Mouse (Mus musculus) ovary, postnatal 36 days (tissue): Measurements from ENCODE around the gene Epha6.

ENCODE experiments used
- DNase-seq: peaks from one replicate; pipeline ENCODE4 v3.0.0; 2022; ENCODE audit warnings: low spot score, mixed read lengths

Gene Epha6

DNA sequence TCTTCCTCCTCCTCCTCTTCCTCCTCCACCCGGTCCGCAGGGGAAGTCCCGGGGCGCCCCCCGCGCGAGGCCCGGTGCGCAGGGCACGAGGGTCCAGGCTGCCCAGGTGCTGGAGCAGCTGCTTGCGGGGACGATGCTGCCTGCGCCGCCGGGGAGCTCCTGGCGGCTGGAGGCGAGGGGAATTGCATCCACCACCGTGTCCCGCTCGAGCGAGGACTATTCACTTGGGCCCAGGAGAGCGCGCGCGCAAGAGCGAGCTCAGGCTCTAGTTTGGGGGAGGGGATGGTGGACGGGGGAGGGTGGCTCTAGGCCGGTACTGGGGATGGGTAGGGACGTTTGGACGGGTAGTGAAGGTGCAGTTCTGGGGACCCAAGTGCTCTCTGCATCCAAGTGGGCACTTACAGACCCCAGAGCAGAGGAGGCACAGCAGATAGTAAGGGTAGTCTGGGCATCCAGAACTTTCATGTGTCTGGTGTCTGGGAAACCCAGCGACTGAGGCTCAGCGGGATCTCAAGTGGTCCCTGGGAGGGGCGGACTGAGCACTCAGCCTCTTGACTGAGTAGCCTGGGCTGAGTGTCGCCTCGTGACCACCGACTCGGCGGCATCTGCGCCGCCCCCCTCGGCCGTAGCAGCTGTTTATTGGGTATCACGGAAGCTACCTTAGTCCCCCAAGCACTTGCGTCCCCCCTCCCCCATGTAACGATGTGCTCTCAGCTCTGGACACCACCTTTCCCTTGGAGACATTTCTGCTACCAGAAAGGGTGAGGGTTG lies at the start of gene Epha6:
TSS of gene Epha6 (minus strand) at position 471 of the 771 bp plus-strand sequence.
- peak; percentile 5 for DNase-seq

DNA sequence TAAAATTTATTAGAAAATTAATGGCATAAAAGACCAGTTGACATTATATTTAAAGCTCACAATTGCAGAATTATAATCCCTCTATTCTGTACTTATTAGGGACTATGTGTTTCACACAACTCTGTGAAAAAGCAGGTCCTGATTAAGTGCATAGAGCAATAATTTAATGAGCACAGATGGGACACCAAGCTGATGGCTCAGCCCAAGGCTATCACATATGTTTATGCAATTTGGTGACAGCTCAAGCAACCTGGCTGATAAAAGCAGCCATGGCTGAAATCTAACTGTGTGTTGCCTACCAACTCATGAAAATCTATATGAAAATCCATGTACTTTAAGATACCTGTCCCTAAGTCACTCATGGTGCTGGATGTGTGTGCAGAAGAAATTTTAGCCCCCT lies 46.4 kb upstream of the Epha6 start:
- DNase-seq: no peak

DNA sequence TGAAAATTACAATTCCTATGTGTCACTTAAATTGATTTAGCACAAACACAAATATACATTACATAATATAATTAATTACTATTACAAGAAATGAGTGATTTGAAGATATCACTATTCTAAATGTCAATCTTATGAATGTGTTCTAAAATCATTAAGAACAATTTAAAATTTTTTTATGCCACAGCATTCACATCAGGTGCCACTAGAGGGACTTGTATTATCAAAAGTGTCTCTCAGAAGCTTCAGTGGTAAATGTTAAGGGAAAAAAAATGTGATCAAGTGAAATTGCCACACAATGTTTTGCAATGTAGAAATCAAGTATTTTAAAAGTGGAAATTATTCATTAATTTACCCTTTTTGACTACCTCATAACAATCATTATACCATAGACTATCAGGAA lies 22.8 kb upstream of the Epha6 start:
- no peak for DNase-seq

DNA sequence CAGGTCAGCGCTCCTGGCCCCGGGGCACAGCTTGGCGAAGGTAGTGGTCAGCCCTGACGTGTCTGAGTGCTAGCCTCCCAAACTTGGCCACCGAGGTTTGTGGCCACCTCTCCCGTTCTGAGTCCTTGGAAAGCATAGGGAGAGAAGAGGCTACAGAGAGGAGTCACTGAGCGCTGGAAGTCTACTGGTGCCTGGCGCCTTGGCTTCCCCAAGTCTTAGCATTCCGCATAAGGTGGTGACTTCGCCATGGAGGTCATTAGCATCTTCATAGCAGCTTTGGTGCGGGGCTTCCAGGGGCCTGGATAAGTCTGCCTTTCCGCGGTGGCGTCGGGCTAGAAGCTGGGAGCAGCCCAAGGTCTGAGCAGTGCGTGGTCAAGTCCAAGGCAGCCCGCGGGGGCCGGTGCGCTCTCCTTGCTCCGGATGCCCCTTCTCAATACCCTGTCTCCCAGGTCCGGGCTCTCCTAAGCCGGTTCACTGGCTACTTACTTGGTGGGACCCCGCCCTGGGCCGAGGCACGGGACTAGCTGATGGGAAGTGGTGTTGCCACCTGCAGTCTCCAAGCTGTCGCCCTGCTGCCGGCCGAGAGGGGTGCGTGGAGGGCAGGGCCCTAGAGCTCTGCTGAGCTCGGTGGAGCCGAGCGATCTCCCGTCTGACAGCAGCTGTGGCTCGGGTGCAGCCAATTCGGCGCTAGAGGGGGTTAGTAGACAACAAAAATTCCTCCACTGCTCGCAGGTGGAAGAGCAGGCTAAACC lies 677 bp upstream of the Epha6 start:
- DNase-seq: peak; percentile 33

DNA sequence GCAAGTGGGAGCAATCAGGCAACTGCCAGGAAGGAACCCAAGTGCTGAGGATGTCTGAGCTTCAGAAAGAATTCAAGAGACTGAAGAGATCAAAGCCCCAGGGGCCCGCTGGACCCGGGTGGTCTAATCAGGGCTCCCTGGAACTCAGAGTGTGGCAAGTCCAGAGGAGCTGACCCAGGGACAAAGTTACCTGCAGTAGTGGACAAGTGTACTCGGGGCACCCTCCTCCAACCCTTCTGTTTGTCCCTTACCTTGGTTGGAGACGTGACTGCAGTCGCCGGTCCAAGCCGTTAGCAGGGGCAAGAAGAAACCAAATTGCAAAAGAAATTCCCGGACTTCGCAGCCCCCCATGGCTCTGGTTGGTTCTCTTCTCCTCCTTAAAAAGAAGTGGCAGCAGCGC lies 718 bp downstream of the Epha6 start:
- no peak for DNase-seq

DNA sequence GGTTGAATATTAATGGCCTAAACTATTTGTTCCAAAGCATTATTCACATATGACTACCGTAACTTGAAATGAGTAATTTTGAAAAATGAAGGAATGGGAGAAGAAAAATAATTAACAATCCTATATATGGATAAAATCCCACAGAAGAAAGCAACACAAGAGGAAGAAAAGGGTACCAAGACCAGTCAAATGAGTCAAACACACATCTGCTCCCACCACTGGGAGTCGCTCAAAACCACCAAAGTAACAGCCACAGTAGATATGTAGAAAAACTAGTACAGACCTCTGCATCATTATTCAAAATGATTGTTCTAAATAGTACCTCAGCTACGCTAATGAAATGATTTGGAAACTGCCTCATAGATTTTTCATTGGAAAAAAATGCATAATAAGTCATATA lies 20.0 kb downstream of the Epha6 start:
- DNase-seq: no peak

DNA sequence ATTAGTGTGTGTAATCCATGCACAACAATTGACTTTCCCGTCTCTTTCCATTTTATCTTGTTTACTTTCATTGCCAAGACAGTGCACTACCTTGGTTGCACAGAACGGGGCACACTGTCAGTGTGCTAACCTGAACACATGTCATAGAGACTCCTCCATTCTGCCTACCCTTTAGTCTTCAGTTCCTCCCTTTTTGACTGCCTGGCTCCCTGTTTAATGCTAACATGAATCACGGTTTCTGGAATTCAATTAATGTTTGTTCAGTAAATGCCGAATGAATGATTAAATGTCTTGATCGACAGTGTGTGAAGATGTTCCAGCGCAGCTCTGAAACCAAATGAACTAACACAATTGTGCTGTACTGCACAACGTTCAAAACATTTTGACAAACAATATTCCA lies 20.6 kb downstream of the Epha6 start:
- DNase-seq: no peak

DNA sequence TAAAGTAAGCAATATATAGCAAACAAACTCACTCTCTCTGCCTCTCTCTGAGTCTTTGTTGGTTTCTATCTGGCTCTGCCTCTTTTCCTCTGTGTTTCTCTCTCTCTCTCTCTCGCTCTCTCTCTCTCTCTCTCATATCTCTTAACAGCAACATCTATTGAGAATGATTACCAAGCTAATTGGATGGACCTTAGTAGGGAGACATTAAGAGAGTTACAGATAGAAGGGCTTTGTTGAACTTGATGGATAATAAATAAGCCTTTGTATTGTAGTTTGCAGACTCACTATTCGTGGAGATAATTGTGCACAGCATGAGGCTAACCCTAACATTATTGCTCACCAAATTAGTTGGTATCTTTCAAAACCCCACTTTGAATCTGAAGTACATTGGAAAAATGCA lies 34.8 kb downstream of the Epha6 start:
- DNase-seq: no peak

DNA sequence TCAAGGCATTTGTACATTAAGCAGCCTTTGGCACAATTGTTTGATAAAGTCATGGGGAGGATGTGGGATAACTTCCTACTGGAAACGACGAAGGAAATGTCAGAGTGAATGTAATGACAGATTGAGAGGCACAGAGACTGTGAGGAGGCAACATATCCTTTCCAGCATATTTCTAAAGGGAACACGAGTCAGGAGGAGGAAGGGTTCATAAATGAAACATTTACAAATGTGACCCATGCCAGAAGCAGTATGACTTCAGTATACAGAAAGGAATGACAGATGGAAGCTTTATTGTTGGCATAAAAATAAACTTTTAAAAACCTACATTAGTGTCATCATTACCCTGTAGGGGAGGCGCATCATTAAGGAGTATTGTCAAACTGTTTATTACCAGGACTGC lies 60.9 kb downstream of the Epha6 start:
- DNase-seq: no peak

DNA sequence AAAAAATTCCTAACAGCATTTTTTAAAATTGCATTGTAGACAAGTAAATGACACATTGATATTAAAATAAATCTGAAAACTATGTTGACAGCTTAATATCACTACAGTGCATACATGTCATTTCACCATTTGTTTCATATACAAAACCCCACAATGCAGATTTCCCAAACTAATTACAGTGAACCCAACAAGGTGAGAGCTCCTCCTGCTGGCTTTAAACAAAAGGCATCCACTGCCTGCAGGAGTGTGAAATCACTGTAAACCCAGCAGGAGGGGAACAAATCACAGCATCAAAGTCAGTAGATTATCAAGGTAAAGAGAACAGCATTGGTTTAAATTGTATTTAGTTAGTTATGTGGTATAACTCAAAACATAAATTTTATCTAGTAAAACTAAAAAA lies 67.1 kb downstream of the Epha6 start:
- no peak for DNase-seq

DNA sequence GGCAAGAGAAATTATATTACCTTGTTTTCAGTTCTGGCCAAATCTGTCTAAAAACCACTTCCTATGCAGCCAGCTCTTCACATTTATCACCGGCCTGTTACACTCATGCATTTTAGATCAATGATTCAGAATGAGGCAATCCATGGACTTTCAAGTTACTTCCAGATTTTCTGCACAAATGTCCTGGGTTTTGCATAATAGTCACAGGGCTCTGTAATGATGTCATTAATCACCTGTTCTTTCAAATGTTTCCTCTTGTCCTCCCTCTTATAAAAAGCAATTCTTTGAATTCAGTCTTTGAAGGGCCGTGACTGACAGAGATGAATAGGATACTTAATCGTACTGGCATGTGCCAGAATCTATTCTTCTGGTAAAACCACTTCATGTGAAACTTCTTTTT lies 95.6 kb downstream of the Epha6 start:
- no peak for DNase-seq

DNA sequence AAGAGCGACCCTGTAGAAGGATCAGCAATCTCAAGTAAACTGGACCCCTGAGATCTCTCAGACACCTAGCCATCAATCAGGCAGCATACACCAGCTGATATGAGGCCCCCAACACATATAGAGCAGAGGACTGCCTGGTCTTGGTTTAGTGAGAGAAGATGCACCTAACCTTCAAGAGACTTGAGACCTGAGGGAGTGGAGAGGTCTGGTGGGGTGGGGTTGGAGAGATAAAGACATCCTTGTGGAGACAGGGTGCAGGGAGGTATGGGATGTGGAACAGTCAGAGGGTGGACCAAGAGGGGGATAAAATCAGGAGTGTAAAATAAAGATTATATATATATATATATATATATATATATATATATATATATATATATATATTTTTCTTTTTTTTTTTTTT lies 105.8 kb downstream of the Epha6 start:
- no peak for DNase-seq

DNA sequence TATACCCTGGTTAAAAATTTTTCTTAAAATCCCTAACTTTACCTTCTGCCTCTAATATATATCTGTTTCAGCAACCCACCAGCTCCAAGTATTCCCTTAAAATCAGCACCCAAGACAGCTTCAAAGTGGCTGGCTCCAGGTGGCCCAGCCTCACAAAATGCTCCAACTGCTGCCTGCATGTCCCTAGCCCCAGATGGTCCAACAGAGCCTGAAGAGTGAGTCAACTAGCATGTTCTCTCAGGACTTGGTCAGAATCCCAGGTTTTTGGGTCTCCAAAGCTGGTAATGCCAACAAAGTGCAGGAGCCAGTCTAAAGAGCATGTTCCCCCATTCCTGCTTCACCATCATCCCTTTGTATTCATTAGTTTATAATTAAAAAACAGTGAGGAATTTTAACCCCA lies 129.6 kb downstream of the Epha6 start:
- DNase-seq: no peak

DNA sequence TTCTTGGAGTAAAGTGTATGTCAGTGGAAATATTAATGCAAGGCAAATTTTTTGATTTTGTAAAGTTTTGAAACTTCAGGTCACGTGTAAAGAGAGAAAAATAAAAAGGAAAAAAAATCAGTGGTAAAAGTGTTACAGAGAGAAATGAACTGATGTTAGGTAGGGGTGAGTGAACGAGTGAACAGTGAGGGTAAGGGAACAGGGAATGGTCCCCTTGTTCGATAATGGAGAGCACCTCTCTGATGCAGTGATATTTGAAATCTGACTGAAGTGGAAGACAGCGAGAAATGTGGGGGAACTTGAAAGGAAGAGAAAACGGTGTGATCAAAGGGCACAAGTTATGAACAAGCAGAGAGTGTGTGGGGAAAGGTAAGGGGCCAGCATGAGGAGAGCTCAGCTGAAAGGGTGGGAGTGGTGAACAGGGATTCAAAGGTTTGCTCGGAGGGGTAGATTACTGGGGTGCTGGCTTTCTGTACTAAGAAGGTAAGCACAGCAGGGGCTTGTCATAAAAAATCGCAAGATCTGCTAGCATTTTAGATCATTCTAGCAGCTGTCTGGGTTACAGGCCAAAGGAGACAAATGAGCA lies 137.0 kb downstream of the Epha6 start:
- no peak for DNase-seq

DNA sequence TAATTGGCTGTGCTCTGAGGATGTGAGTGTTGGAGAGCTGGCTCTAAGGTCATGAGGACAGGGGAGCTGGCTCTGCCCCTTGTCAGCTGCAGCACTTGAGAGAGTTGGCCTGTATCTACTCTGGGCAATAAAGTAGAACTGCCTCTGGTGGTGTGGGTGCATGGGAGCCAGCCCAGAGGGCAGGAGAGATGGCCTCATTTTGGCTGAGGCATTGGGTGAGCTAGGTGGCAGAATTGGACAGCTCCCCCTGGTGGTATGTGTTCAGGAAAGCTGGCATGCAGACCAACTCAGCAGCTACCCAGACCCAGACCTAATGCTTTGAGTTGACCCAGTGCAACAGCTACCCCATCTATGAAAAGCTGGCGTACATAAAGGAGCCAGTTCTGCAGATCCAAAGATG lies 170.0 kb downstream of the Epha6 start:
- peak; percentile 6 for DNase-seq

DNA sequence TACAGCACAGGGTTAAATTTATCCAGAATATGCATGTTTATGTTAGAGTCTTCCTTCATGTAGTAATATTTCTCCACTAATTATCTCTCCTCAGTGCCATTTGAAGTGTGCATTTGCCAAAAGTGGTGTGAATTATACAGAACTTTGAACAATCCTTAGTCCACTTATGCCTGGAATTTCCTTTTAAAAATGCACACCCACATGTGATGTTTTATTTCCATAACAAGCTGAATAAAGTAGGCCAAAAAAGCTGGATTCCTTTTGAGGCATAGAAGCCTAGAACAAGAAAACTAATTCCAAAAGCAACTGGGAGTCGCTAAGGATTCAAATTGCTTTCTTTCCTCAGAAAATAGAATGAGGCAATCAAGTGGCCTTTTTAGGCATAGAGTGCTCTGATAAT lies 171.1 kb downstream of the Epha6 start:
- no peak for DNase-seq

DNA sequence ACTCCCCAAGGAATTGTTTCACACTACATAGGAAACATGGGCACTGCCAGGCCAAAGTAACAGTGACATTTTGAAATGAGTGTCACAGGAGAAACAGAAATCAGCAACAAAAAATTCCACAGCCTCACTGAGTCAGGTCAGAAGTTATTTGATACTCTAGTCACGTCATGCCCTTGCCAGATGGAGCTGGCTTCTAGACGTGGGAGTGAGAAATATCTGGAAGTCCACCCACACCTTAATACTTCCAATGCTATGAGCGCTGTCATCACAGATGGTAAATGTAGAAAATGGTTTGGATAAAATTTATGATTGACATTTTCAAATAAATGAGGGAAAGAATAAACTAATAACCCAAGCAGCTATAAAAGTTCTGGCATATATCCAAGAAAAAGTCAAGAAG lies 210.0 kb downstream of the Epha6 start:
- no peak for DNase-seq

DNA sequence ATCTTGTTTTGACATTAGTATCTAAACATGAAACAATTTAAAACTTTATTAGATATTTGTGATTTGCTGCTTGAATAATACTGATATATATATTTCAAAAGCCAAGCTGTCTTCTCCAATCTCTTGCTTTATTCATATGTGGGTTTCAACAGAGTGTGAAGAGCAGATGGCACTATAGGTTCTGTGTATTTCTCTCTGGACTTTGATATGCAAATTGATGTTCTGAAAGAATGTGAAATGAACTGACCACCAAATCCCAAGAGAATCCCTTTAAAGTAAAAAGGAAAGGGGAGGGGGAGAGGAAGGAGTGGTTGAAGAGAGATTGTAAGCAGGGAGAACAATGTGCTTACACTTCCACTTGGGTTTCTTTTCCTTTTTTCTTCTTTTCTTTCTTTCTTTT lies 212.4 kb downstream of the Epha6 start:
- DNase-seq: no peak

DNA sequence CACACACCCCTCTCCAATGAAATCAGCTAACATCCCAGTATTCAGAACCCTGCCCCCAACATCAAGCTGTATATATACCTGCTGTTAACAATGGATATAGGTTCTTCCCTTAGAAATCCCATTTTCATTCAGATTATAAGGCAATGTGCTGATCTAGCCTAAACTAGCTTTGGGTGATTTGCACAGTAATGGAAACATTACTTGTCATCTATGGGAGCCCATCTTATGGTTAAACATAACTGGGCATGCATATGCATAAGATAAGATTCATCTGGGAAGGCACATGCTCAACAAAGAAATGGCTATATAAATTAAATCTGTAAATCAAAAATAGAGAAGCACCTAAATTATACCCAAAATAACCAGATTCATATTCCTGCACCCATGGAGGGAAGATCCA lies 230.2 kb downstream of the Epha6 start:
- no peak for DNase-seq

DNA sequence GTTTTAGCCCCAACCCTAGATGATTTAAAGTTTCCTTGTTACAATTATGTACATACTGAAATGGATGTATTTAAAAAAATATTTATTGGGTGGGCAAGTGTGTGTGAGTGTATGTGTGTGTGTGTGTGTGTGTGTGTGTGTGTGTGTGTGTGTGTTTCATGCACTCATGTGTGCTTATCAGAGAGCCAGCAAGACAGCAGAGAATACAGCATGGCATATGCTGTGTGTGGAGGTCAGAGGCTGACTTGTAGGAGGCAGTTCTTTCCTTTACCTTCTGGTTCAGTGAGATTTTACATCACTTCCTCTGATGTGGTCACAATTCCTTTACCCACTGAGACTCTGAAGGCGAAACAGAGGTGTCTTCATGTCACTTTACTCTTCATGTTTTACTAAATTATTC lies 321.4 kb downstream of the Epha6 start:
- DNase-seq: no peak

DNA sequence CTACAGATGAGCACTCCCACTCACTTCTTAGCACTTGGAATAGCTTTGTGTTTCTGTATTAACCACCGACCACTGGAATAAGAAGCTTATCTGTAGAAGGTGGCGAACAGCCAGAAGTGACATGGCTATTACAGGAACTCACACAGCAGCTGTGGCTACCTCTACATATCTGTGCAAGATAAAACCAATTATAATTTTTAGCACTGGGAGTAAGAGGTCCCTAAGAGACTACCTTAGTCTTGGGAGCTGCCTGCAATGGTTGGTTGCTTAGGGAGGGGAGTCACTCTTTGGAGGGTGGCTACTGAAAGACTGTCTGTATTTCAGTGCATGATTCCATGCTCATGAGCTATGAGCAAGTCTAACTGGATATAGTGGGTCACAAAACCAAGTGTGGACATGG lies 331.2 kb downstream of the Epha6 start:
- no peak for DNase-seq

DNA sequence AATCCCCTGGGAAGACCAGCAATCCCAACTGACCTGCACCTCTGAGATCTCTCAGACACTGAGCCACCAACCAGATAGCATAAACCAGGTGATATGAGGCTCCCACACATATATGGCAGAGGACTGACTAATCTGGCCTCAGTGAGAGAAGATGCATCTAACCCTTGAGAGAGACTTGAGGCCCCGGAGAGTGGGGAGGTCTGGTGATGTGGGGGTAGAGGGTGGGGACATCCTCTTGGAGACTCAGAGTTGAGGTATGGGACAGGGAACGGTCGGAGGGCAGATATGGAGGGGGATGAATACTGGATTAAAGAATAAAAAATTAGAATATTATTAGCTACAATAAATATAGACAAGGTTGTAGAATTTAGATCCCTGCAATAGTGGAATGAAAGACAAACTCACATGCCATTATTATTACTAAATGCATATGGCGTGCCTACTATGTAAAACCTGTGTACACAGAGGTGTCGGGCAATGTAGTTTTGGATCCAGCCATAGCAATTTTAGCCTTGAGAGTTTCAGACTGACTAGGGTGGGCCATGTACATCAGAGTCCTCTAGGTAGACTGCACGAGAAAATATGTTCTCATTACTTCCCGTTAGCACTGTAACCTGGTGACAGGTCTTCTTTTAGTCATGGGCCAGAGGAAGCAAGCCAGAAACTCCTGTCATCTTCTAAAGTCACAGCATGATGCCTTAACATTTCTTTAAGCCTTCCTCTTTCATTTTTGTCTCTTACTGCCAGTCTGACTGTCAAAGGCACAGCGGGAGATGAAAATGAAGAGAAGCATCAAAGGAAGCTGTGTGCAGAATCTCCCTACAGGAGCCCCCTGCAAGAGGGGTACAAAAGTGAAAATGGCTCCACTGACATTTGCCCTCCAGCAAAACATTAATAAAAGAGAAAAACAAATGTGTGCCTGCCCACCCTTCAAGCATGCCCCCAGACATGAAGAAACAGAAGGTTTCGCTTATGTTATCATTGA lies 338.7 kb downstream of the Epha6 start:
- no peak for DNase-seq
